Mouse (Mus musculus): Measurements from ENCODE around the gene Syn2. TPM values are rescaled to one million over a fixed set of nuclear protein-coding genes. Genes with fewer than 3 reads are reported as not detected.

The Syn2 gene
- polyA plus RNA-seq, 1 experiment = 3.0 TPM

- 83% methylated on average over 8 of the region's 8 CpGs for WGBS
- no peak for DNase-seq (ENCODE audit: low read depth, low spot score)
These were observed 143.4 kb downstream of the Syn2 start for GRCm38 (mm10) chr6:115278086-115278485.

- 81% methylated on average over 2 of the region's 2 CpGs for WGBS
- DNase-seq (ENCODE audit: low read depth, low spot score) = no peak
These were observed 144.9 kb downstream of the Syn2 start for GRCm38 (mm10) chr6:115279639-115280038.

- DNase-seq (ENCODE audit: low read depth, low spot score) = no peak
- 65% methylated on average over 2 of the region's 2 CpGs for WGBS
These were observed 149.5 kb downstream of the Syn2 start for GRCm38 (mm10) chr6:115284153-115284552.

GRCm38 (mm10) chr6:115286441-115286840 lies 151.7 kb downstream of the Syn2 start:
- WGBS = 79% methylated on average over 6 of the region's 6 CpGs
- no peak for DNase-seq (ENCODE audit: low read depth, low spot score)

- WGBS = 84% methylated on average over 3 of the region's 3 CpGs
These were observed 153.5 kb downstream of the Syn2 start for GRCm38 (mm10) chr6:115288223-115288622.

GRCm38 (mm10) chr6:115290561-115290960 lies 155.9 kb downstream of the Syn2 start:
- DNase-seq (ENCODE audit: low read depth, low spot score) = no peak
- 87% methylated on average over 5 of the region's 5 CpGs for WGBS

More at GRCm38 (mm10) chr6:115288223-115288622, 153.5 kb downstream of the Syn2 start:
- DNase-seq (ENCODE audit: low read depth, low spot score) = no peak

- WGBS = 79% methylated on average over 2 of the region's 2 CpGs
- no peak for DNase-seq (ENCODE audit: low read depth, low spot score)
These were observed 156.4 kb downstream of the Syn2 start for GRCm38 (mm10) chr6:115291068-115291467.

GRCm38 (mm10) chr6:115291823-115292222 lies 157.1 kb downstream of the Syn2 start:
- no peak for DNase-seq (ENCODE audit: low read depth, low spot score)
- 92% methylated on average over 6 of the region's 6 CpGs for WGBS

- 73% methylated on average over 6 of the region's 6 CpGs for WGBS
- DNase-seq (ENCODE audit: low read depth, low spot score) = no peak
These were observed 157.9 kb downstream of the Syn2 start for GRCm38 (mm10) chr6:115292621-115293020.

- no peak for DNase-seq (ENCODE audit: low read depth, low spot score)
These were observed 159.2 kb downstream of the Syn2 start for GRCm38 (mm10) chr6:115293877-115294276.

GRCm38 (mm10) chr6:115307134-115307533 lies 172.4 kb downstream of the Syn2 start:
- 70% methylated on average over 2 of the region's 2 CpGs for WGBS
- DNase-seq (ENCODE audit: low read depth, low spot score) = no peak

More at GRCm38 (mm10) chr6:115293877-115294276, 159.2 kb downstream of the Syn2 start:
- 89% methylated on average over 2 of the region's 2 CpGs for WGBS

GRCm38 (mm10) chr6:115312780-115313179 lies 178.1 kb downstream of the Syn2 start:
- WGBS = 45% methylated on average over 12 of the region's 12 CpGs
- DNase-seq (ENCODE audit: low read depth, low spot score) = no peak

GRCm38 (mm10) chr6:115313235-115313738 lies 178.6 kb downstream of the Syn2 start:
- 23% methylated on average over 9 of the region's 9 CpGs for WGBS
- DNase-seq (ENCODE audit: low read depth, low spot score) = peak; percentile 80

GRCm38 (mm10) chr6:115313910-115314309 lies 179.2 kb downstream of the Syn2 start:
- DNase-seq (ENCODE audit: low read depth, low spot score) = peak; percentile 67
- 22% methylated on average over 7 of the region's 7 CpGs for WGBS

GRCm38 (mm10) chr6:115315770-115316169 lies 181.1 kb downstream of the Syn2 start:
- 24% methylated on average over 4 of the region's 4 CpGs for WGBS
- DNase-seq (ENCODE audit: low read depth, low spot score) = no peak

GRCm38 (mm10) chr6:115316811-115317221 lies 182.1 kb downstream of the Syn2 start:
- 68% methylated on average over 11 of the region's 11 CpGs for WGBS
- no peak for DNase-seq (ENCODE audit: low read depth, low spot score)

- WGBS = 23% methylated on average over 6 of the region's 6 CpGs
- no peak for DNase-seq (ENCODE audit: low read depth, low spot score)
These were observed 184.1 kb downstream of the Syn2 start for GRCm38 (mm10) chr6:115318811-115319210.

- no peak for DNase-seq (ENCODE audit: low read depth, low spot score)
- 78% methylated on average over 4 of the region's 4 CpGs for WGBS
These were observed 185.0 kb downstream of the Syn2 start for GRCm38 (mm10) chr6:115319686-115320085.

- DNase-seq (ENCODE audit: low read depth, low spot score) = no peak
- 70% methylated on average over 8 of the region's 8 CpGs for WGBS
These were observed 186.4 kb downstream of the Syn2 start for GRCm38 (mm10) chr6:115320927-115321714.

GRCm38 (mm10) chr6:115321883-115322351 lies 187.2 kb downstream of the Syn2 start:
- WGBS = 60% methylated on average over 6 of the region's 6 CpGs
- DNase-seq (ENCODE audit: low read depth, low spot score) = no peak

- WGBS = 85% methylated on average over 5 of the region's 5 CpGs
These were observed 188.3 kb downstream of the Syn2 start for GRCm38 (mm10) chr6:115322956-115323355.

More at GRCm38 (mm10) chr6:115322956-115323355, 188.3 kb downstream of the Syn2 start:
- no peak for DNase-seq (ENCODE audit: low read depth, low spot score)

All from large intestine, adult 2 months (tissue).